Mouse (Mus musculus) common myeloid progenitor, adult 5-6 weeks (primary cell): Measurements from ENCODE around the gene Atg9b. TPM values are rescaled to one million over a fixed set of nuclear protein-coding genes. Genes with fewer than 3 reads are reported as not detected.

Experiments
- ATAC-seq: replicated peaks from 2 replicates; pipeline ENCODE4 v1.8.0; 2016; ENCODE audit warnings: low read depth, mild to moderate bottlenecking, moderate TSS enrichment, inconsistent platforms; ENCODE audit not compliant: poor library complexity, severe bottlenecking
- total RNA-seq: library from RNA; stranded (forward); fragments of 200-1000, 187-1606 nt; gene quantifications from 2 replicates; pipeline ENCODE4 v1.2.3, GENCODE M21; 2017

The Atg9b gene
- total RNA-seq, 1 experiment from 2014 or later = 0.78 TPM

- ATAC-seq = peak; percentile 45
Observed at GRCm38 (mm10) chr5:24384407-24384806, 7.5 kb downstream of the Atg9b start.

GRCm38 (mm10) chr5:24383026-24383859 is 8.7 kb downstream of the Atg9b start:
- ATAC-seq = peak; percentile 78

GRCm38 (mm10) chr5:24381988-24382387 is 10.0 kb downstream of the Atg9b start:
- ATAC-seq = no peak

DNA sequence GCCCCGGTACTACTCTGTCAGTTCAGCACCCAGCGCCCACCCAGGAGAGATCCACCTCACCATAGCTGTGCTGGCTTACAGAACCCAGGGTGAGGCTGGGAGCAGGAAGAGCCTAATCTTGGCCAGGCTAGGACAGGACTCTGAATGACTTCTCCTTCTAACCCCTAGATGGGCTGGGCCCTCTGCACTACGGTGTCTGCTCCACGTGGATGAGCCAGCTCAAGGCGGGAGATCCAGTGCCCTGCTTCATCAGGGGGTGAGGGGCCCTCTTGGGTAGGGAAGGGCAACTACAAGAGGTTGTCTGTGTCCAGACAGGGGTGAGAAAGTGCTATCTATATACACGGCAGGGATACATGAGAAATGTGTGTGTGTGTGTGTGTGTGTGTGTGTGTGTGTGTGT is 10.5 kb downstream of the Atg9b start:
- ATAC-seq = no peak

GRCm38 (mm10) chr5:24380499-24380898 is 11.4 kb downstream of the Atg9b start:
- ATAC-seq = no peak

DNA sequence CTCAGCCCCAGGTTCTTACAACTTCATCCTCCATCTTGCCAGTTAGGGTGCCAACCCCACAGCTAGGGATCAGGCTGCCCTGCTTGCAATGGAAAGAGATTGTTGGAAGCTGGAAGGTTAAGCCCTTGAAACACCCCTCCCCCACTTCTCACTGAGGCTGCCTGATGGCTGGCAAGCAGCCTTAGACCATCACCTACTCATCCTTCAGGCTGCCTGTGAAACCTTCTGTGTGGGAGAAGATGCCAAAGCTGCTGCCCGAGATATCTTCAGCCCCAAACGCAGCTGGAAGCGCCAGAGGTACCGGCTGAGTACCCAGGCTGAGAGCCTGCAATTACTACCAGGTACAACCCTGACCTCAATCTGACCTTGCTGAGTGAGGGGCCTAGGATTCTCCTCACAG is 12.4 kb downstream of the Atg9b start:
- ATAC-seq = no peak

GRCm38 (mm10) chr5:24378700-24379099 is 13.2 kb downstream of the Atg9b start:
- ATAC-seq = no peak

GRCm38 (mm10) chr5:24374666-24375328 is 17.1 kb downstream of the Atg9b start:
- no peak for ATAC-seq

DNA sequence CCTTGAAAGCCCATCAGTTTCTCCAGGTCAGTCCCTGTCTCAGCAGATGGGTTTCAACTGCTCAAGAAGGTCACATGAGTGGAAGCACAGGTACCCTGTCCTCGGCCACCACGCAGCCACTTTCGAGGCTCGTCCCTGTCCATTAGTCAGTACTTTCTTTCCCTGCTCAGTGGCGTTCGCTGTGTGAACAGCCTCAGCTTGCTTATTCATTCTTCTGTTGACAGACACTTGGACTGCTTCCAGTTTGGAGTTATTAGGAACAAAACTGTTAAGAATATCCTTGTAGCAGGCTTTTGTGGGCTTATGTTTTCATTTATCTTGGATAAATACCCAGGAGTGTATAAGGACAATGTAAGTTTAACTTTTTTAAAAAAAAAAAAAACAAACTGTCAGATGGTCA is 17.7 kb downstream of the Atg9b start:
- ATAC-seq = 0 out of 2 replicates have a peak, but pooled peaks have one; percentile 29

DNA sequence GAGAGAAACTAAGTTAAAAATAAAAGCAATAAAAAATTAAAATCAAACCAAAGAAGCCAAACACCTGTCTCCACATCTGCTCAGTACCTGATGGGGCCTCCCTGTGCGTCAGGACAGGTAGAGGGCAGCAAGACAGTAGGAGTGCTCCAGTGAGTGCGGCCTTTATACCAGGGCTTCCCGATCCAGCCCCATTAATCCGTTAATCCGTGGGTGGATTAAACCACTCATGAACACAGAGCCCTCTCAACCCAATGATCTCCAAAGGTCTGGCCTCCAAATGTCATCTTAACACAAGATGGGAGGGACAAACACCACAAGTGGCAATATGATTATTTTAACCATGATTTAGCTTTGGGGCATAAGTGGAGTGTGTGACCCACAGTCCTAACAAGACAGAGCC is 18.1 kb downstream of the Atg9b start:
- ATAC-seq = no peak

DNA sequence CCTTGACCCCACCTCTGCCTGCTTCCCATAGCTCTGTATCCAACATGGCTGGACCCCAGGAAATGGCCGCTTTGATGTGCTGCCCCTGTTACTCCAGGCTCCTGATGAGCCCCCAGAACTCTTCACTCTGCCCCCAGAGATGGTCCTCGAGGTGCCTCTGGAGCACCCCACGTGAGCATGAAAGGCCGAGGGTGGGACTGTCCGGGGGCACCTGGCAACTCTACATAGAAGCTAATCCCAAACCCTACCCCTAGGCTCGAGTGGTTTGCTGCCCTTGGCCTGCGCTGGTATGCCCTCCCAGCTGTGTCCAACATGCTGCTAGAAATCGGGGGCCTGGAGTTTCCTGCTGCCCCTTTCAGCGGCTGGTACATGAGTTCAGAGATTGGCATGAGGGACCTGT is 22.2 kb downstream of the Atg9b start:
- no peak for ATAC-seq

DNA sequence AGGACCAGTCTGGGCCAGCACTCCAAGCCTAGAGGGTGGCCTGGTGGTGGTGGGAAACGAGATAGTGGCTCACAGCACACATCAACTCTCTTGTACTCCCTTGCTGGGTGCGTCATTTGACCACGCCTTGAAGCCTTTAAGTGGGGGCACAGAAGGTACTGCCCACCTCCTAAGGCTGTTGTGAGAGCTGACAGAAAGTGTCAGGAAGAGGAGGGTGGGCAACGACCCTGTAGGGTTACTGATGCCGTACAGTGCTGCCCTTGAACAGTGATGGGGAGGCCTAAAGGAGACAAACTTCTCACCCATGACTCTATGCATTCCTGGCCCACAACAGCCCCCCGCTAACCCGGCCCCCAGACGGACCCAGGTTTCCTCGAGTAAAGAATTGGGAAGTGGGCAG is 25.5 kb downstream of the Atg9b start:
- no peak for ATAC-seq

- ATAC-seq = peak; percentile 80
Observed at GRCm38 (mm10) chr5:24365528-24365927, 26.4 kb downstream of the Atg9b start.

GRCm38 (mm10) chr5:24364963-24365362 is 27.0 kb downstream of the Atg9b start:
- ATAC-seq = no peak

DNA sequence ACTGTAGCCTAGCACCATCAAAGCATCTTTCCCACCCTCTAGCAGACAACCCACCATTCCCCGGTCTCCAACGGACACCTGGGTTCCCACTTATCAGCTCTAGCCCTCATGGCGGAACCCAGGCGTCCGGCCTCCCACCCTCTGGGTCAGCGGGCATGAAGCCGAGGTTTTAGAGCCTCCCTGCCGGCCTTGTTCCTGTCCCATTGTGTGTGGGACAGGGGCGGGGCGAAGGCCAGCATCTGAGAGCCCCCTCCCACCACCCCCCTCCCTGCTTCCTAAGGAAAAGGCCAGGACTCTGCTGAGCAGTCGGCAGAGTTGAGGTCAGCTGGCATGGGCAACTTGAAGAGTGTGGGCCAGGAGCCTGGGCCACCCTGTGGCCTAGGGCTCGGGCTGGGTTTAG is 27.4 kb downstream of the Atg9b start, which contains the start of gene Nos3:
Nos3 (plus strand) TSS at position 303 of the 400 bp plus-strand sequence.
- ATAC-seq = no peak

DNA sequence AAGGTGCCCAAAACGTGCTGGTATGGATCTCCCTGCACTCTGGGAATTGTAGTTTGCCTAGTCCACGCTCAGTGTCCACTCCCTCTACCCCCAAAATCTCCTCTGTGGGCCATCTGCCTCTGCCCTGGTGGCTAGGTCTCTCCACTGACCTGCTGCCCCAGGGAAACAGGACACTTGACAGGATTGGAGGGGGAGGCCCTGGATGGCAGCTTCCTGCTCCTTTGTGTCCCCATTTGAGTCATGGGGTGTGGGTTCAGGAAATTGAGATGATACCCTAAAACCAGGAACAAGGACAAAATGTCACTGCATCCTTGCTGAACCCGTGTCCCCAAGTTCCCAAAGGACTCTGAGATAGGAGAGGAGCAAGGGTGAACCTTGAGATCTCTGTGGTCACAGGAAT is 27.9 kb downstream of the Atg9b start:
- no peak for ATAC-seq

DNA sequence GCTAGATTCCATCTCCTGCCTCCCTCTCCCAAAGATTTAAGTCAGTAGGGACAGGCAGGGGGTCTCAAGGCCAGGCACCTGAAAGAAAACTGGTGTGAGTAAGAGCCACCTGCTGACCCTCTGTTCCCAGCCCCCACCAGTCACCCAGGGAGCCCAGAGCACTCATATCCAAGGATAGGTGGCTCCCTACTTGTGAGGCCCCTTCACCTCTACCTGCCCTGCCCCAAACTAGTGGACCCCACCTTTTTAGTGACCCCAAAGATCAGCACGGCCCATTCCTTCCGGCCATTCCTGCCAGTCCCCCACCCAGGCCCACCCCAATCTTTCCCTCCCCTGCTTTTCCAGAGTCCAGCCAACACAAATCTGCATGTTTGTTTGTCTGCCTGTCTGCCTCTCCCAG is 28.5 kb downstream of the Atg9b start:
- no peak for ATAC-seq

DNA sequence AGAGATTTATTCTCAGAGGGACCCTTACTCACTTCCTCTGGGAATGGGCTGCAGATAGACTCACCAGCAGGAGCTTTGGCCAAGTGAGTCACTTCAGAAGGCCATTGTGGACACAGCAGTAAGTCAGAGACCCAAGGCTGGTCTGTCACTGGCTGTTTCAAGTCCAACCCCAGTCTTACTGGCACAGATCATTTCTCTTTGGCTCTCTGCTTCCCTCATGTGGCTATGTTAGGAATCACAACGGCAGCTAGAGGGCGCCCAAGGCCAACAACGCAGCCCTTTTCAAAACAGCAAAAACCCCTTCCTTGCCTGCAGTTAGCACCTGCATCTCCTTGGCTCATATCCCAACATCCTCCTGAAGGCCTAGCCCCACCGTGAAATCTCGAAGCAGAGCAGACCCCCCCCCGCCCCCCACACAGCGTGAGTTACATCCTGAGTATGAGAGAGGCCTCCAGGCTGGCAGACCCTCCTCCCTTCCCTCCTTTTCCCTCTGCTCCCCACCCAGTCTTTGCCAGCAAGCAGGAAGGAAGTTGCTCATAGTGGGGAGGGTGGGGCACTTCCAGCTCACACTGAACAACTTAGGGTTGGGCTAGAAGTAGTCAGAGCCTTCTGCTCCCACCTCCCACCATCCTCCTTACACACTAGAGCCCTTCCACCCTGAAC is 31.0 kb downstream of the Atg9b start:
- ATAC-seq = peak; percentile 77

- ATAC-seq = peak; percentile 91
Observed at GRCm38 (mm10) chr5:24357461-24357860, 34.5 kb downstream of the Atg9b start.

- ATAC-seq = no peak
Observed at GRCm38 (mm10) chr5:24356764-24357163, 35.2 kb downstream of the Atg9b start.

DNA sequence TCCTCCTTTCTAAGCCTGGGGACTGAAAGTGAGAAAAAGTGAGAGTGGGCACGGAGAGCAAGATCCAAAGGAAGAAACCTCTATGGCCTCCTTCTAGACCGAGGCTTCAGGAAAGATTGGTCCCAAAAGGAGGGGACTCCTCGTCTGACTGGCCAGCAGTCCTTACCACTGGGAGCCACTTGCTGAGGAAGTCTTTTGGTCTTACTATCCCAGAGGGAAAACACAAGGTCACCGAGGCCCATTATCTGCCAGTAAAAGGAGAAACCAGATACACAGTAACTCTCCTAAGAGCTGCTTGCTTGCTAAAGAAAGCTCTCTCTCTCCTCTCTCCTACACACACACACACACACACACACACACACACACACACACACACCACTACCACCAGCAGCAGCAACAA is 38.6 kb downstream of the Atg9b start:
- ATAC-seq = no peak
